9 mouse cellular contexts compared by ENCODE assay signal in the genomic region with DNA sequence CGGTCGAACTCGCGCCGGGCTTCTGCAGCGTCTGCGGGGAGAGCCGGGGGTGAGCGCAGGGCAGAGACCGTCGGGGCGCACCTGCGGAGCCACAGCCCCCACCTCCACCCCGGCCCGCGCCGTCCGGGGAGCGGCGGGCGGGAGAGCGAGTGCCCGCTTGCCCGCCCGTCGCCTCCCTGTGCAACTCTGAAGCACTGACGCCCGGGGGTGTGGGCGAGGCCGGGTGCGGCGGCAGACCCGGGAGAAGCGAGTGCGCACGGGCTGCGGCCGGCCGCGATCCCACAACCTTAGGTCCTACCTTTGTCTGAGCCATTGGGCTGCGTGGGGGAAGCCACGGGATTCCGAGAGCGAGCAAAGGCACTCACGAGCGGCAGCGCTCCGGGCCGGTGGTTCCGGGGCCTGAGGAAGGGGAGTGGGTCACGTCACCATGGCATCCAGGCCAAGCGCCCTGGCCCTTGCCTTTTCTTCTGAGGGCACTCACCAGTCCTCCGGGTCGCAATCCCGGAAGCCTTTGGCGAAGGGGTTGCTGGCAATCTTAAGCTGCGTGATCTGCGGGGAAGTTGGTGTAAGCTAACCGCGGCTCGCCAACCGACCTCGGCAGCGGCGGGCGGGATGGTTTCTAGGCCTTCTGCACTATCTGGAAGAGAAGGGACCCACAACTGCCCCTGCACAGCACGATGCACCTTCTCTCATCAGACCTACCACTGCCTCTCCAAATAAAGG. TPM values are rescaled to one million over a fixed set of nuclear protein-coding genes. Genes with fewer than 3 reads are reported as not detected.
DNase-seq lines count a peak whose midpoint lies in the region; ATAC-seq and TF ChIP-seq lines count a peak whose summit lies in the region.
"Had no signal": no experiment of that assay in that cellular context is flagged by ENCODE, and none has a peak within 500 bp of the region (broad histone marks: within the 10 kb centered on the region; RNA-seq: fewer than 3 reads in every experiment).

No protein-coding gene starts in this region.

- TF ChIP-seq CTCF in testis, adult 2 months (IDR thresholded peaks at IDR 0.05; ENCODE audit: control insufficient read depth, insufficient read depth, insufficient replicate concordance, low read depth, low read length): no peak

- no peak for TF ChIP-seq POLR2A in testis, adult 2 months (IDR thresholded peaks at IDR 0.05; ENCODE audit: control insufficient read depth, low read depth, low read length)

- H3K9me3 ChIP-seq in forebrain, embryonic 15.5 days: no peaks in the 10 kb centered on the region
- H3K9me3 ChIP-seq in liver, embryonic 13.5 days (replicated peaks): no peaks in the 10 kb centered on the region

- H3K27me3 ChIP-seq in testis, adult 2 months (ENCODE audit: control insufficient read depth, insufficient read depth, low read length): no peaks in the 10 kb centered on the region; the same call in 1 of the 2 replicates
- H3K27me3 ChIP-seq in forebrain, embryonic 15.5 days: peaks cover 84% of the 10 kb centered on the region
- peaks cover 97% of the 10 kb centered on the region for H3K27me3 ChIP-seq in liver, embryonic 13.5 days

- under 1% methylated on average over 65 of the region's 67 CpGs for WGBS in forebrain, embryonic 15.5 days
- 2% methylated on average over 67 of the region's 67 CpGs for WGBS in liver, embryonic 13.5 days (ENCODE audit: insufficient replicate concordance)

- peak; percentile 27; the same call in 1 of the 2 replicates for ATAC-seq in forebrain, embryonic 15.5 days (replicated peaks)
- no peak for ATAC-seq in liver, embryonic 13.5 days (ENCODE audit: low read depth)

- peak overlapping the region; percentile 49 for H3K4me2 ChIP-seq in forebrain, embryonic 15.5 days (replicated peaks)
- H3K4me2 ChIP-seq in liver, embryonic 13.5 days: peak overlapping the region; percentile 49

- peaks cover 45% of the 10 kb centered on the region for H3K4me1 ChIP-seq in testis, adult 2 months (ENCODE audit: control insufficient read depth, insufficient read depth, low read length)
- peaks cover 27% of the 10 kb centered on the region for H3K4me1 ChIP-seq in forebrain, embryonic 15.5 days
- H3K4me1 ChIP-seq in liver, embryonic 13.5 days (replicated peaks): peaks cover 27% of the 10 kb centered on the region

- no peaks in the 10 kb centered on the region for H3K36me3 ChIP-seq in testis, adult 2 months (ENCODE audit: control insufficient read depth, insufficient read depth, low read length)
- H3K36me3 ChIP-seq in forebrain, embryonic 15.5 days: no peaks in the 10 kb centered on the region
- no peaks in the 10 kb centered on the region for H3K36me3 ChIP-seq in liver, embryonic 13.5 days

- no peak for DNase-seq in testis, postnatal 10 days (ENCODE audit: low spot score)
- DNase-seq in liver, embryonic 13.5 days: no peak
- DNase-seq in testis, postnatal 14 days (ENCODE audit: low spot score): peak; percentile 48
- DNase-seq in B cell, adult 2 months: no peak
- DNase-seq in ovary, postnatal 36 days (ENCODE audit: low spot score): no peak
- no peak for DNase-seq in lung, adult 18-20 months

- H3K4me3 ChIP-seq in testis, adult 2 months (ENCODE audit: control insufficient read depth, low read depth, low read length): peak overlapping the region; percentile 74
- H3K4me3 ChIP-seq in forebrain, embryonic 15.5 days: peak overlapping the region; percentile 38
- peak overlapping the region; percentile 37 for H3K4me3 ChIP-seq in liver, embryonic 13.5 days (replicated peaks)

- 0 out of 2 replicates have a peak overlapping the region, but pooled peaks have one; percentile 1 for H3K9ac ChIP-seq in forebrain, embryonic 15.5 days (replicated peaks)
- no peak overlapping the region for H3K9ac ChIP-seq in liver, embryonic 13.5 days

- no peak overlapping the region for H3K27ac ChIP-seq in testis, adult 2 months (ENCODE audit: control insufficient read depth, insufficient read depth, low read depth, low read length)
- H3K27ac ChIP-seq in forebrain, embryonic 15.5 days (replicated peaks): no peak overlapping the region
- no peak overlapping the region for H3K27ac ChIP-seq in liver, embryonic 13.5 days
- H3K27ac ChIP-seq: macrophage had no signal

RNA-seq across cellular contexts. Expression of gene Tbx1, which starts 7.9 kb away (rescaled TPM):
- 4.2 and 6.1 TPM in 2 replicates for polyA plus RNA-seq in testis, adult 2 months (2012; rRNA removed)
- 0.70 and 0.93 TPM in 2 replicates for polyA plus RNA-seq in forebrain, embryonic 15.5 days (2015; fragmentation: Nextera tagmentation; extraction: Ambion mirVana)
- polyA plus RNA-seq in liver, embryonic 13.5 days (2015; fragmentation: Nextera tagmentation; extraction: Ambion mirVana): 0.05 TPM in 1 of 2 replicates, not detected in the other
- polyA plus RNA-seq: macrophage had no signal

RNA-seq across cellular contexts. Expression of gene Gp1bb, which starts 39.6 kb away (rescaled TPM):
- 7.8 and 10.9 TPM in 2 replicates for polyA plus RNA-seq in testis, adult 2 months (2012; rRNA removed)
- 9.7 and 10.1 TPM in 2 replicates for polyA plus RNA-seq in forebrain, embryonic 15.5 days (2015; fragmentation: Nextera tagmentation; extraction: Ambion mirVana)
- polyA plus RNA-seq in liver, embryonic 13.5 days (2015; fragmentation: Nextera tagmentation; extraction: Ambion mirVana): 25.2 and 32.4 TPM in 2 replicates

RNA-seq across cellular contexts. Expression of gene Gm49601, which starts 43.6 kb away (rescaled TPM):
- polyA plus RNA-seq in testis, adult 2 months (2012; rRNA removed): 9.5 and 11.6 TPM in 2 replicates
- polyA plus RNA-seq in forebrain, embryonic 15.5 days (2015; fragmentation: Nextera tagmentation; extraction: Ambion mirVana): 20.5 and 22.0 TPM in 2 replicates
- 0.14 and 0.78 TPM in 2 replicates for polyA plus RNA-seq in liver, embryonic 13.5 days (2015; fragmentation: Nextera tagmentation; extraction: Ambion mirVana)
- polyA plus RNA-seq: macrophage had no signal

RNA-seq across cellular contexts. Expression of gene Sept5, which starts 47.2 kb away (rescaled TPM):
- 62.5 and 63.0 TPM in 2 replicates for polyA plus RNA-seq in testis, adult 2 months (2012; rRNA removed)
- 194 and 203 TPM in 2 replicates for polyA plus RNA-seq in forebrain, embryonic 15.5 days (2015; fragmentation: Nextera tagmentation; extraction: Ambion mirVana)
- 2.4 and 2.6 TPM in 2 replicates for polyA plus RNA-seq in liver, embryonic 13.5 days (2015; fragmentation: Nextera tagmentation; extraction: Ambion mirVana)
